Mouse (Mus musculus): ENCODE data around the gene Rimbp2. TPM values are rescaled to one million over a fixed set of nuclear protein-coding genes. Genes with fewer than 3 reads are reported as not detected.

The Rimbp2 gene
- total RNA-seq, 1 experiment = 1.2 TPM

DNA sequence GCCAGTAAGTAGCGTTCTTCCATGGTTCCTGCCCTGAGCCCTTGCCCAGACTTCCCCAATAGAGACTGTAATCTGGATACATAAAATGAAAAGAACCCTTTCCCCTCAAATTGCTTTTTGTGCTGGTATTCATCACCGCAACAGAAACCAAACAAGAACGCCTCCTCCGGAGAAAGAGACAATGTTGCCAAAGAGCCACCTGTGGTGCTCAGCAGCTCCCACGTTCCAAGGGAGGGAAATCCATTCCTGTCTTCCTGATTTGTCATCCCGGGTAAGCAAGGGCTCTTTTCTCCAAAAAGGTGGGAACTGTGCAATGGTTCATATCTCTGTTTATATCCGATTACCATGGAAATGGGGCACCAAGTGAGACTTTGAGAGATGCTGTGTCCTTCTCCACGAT is 119.2 kb downstream of the Rimbp2 start:
- Histone ChIP-seq H3K27ac (ENCODE audit: insufficient read depth, low read depth, low read length, poor library complexity, severe bottlenecking) (no peak overlapping the region), H3K4me3 (ENCODE audit: insufficient read depth in 1 of 2, low read depth in 1 of 2, low read length in 2 of 2, poor library complexity in 1 of 2, severe bottlenecking in 1 of 2) (no peak overlapping the region), H3K9ac (ENCODE audit: insufficient read depth, low read depth, low read length, poor library complexity, severe bottlenecking) (no peak overlapping the region), H3K9me3 (ENCODE audit: control insufficient read depth, insufficient read depth, low read depth, low read length) (no peaks in the 10 kb centered on the region), H3K4me1 (ENCODE audit: control insufficient read depth in 2 of 2, insufficient read depth in 2 of 2, low read length in 2 of 2, poor library complexity in 1 of 2) (no peaks in the 10 kb centered on the region), H3K36me3 (ENCODE audit: control insufficient read depth, insufficient read depth, low read length, poor library complexity, severe bottlenecking) (no peaks in the 10 kb centered on the region)
- DNase-seq (ENCODE audit: low read depth, low spot score) = no peak
- in situ Hi-C loops (cut with MboI; ENCODE audit: low sequenced_read_pairs in 2 of 2, unreplicated experiment in 2 of 2) = no loop called here
- TF ChIP-seq CHD2 (IDR thresholded peaks at IDR 0.05; ENCODE audit: low read depth, low read length) = no peak
- TF ChIP-seq ZC3H11A (IDR thresholded peaks at IDR 0.05; ENCODE audit: borderline replicate concordance, low read depth, low read length) = no peak
- no peak for TF ChIP-seq MAFK (IDR thresholded peaks at IDR 0.05; ENCODE audit: insufficient read depth, low read depth, low read length)
- TF ChIP-seq ZNF384 (IDR thresholded peaks at IDR 0.05; ENCODE audit: low read depth, low read length) = no peak
- TF ChIP-seq HCFC1 (IDR thresholded peaks at IDR 0.05; ENCODE audit: borderline replicate concordance, insufficient read depth, low read length) = no peak

DNA sequence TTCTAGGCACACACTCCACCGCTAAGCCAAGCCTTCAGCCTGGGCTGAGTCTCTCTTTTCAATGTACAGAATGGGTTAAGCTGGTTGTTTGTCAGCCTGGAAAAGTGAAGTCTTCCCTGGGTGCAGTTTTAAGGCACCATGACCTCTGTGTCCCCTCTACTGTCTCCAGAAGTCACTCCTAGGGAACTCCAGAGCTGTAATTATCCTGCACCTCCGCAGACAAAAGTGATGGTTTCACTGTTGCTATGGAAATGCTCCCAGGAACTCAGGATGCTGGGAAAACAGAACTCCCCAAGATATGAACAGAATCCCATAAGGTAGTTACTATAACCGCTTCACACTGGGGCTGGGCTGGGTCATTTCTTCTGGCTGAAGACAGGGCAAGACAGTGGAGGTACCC is 130.4 kb downstream of the Rimbp2 start:
- TF ChIP-seq CHD2 (IDR thresholded peaks at IDR 0.05; ENCODE audit: low read depth, low read length) (no peak), ZNF384 (IDR thresholded peaks at IDR 0.05; ENCODE audit: low read depth, low read length) (no peak), MAFK (IDR thresholded peaks at IDR 0.05; ENCODE audit: insufficient read depth, low read depth, low read length) (no peak), HCFC1 (IDR thresholded peaks at IDR 0.05; ENCODE audit: borderline replicate concordance, insufficient read depth, low read length) (no peak), ZC3H11A (IDR thresholded peaks at IDR 0.05; ENCODE audit: borderline replicate concordance, low read depth, low read length) (no peak)
- no peak overlapping the region for H3K9ac ChIP-seq (ENCODE audit: insufficient read depth, low read depth, low read length, poor library complexity, severe bottlenecking)
- H3K4me3 ChIP-seq (ENCODE audit: insufficient read depth in 1 of 2, low read depth in 1 of 2, low read length in 2 of 2, poor library complexity in 1 of 2, severe bottlenecking in 1 of 2) = no peak overlapping the region
- H3K36me3 ChIP-seq (ENCODE audit: control insufficient read depth, insufficient read depth, low read length, poor library complexity, severe bottlenecking) = no peaks in the 10 kb centered on the region
- in situ Hi-C loops (cut with MboI; ENCODE audit: low sequenced_read_pairs in 2 of 2, unreplicated experiment in 2 of 2) = no loop called here
- DNase-seq (ENCODE audit: low read depth, low spot score) = no peak
- no peaks in the 10 kb centered on the region for H3K9me3 ChIP-seq (ENCODE audit: control insufficient read depth, insufficient read depth, low read depth, low read length)
- no peak overlapping the region for H3K27ac ChIP-seq (ENCODE audit: insufficient read depth, low read depth, low read length, poor library complexity, severe bottlenecking)
- peaks cover 0 to 2% of the 10 kb centered on the region in 2 experiments; a peak in 1 of 4 replicates for H3K4me1 ChIP-seq (ENCODE audit: control insufficient read depth in 2 of 2, insufficient read depth in 2 of 2, low read length in 2 of 2, poor library complexity in 1 of 2)

DNA sequence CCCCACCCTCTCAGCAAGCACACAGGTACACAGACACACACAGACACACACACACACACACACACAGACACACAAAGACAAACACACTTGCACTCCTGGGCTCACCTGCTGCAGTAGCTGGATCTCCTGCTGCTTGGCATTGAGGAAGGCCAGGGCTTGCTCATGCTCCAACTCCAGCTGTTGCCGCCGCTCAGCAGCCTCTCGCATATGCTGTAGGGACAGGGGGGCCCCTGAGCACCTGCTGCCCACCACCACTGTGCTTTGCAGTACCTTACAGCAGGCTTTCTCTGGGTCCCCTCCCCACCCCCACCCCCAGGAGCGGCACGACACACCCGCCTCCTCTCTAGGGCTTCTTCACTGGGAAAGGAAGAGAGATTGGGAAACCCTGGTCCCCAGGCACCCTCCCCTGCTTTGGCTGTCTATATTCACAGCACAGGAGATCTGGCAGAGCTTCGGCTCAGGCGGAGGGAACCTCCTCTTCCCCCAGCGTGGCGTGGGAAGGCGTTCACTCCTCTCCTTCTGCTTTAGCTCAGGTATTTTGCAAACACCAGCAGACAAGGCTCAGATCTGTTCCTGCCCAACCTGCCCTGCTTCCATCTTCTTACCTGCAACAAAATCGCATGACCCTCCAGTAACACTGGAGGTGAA is 133.5 kb downstream of the Rimbp2 start:
- H3K9me3 ChIP-seq (ENCODE audit: control insufficient read depth, insufficient read depth, low read depth, low read length) = no peaks in the 10 kb centered on the region

DNA sequence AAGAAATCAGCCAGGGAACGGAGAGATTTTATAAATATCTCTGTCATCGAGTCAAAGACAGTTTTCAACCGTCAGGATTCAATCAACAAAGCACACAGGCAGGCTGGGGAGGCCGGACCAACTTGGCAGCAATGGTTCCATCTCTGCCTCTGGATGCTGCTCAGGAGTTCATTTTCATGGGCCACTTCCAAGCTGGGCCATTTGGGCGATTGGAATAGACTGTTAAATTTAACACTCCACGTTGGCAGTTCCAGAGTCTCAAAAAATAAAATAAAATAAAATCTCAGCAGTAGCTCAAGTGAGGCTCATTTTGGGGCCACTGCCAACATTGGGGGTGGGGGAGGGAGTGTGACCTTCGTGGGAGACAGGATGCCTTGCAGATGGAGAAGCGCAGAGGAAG is 137.7 kb downstream of the Rimbp2 start:
- Histone ChIP-seq H3K9me3 (ENCODE audit: control insufficient read depth, insufficient read depth, low read depth, low read length) (no peaks in the 10 kb centered on the region), H3K4me1 (ENCODE audit: control insufficient read depth in 2 of 2, insufficient read depth in 2 of 2, low read length in 2 of 2, poor library complexity in 1 of 2) (peaks cover 0 to 6% of the 10 kb centered on the region in 2 experiments; a peak in 1 of 4 replicates), H3K9ac (ENCODE audit: insufficient read depth, low read depth, low read length, poor library complexity, severe bottlenecking) (no peak overlapping the region), H3K27ac (ENCODE audit: insufficient read depth, low read depth, low read length, poor library complexity, severe bottlenecking) (no peak overlapping the region), H3K36me3 (ENCODE audit: control insufficient read depth, insufficient read depth, low read length, poor library complexity, severe bottlenecking) (no peaks in the 10 kb centered on the region), H3K4me3 (ENCODE audit: insufficient read depth in 1 of 2, low read depth in 1 of 2, low read length in 2 of 2, poor library complexity in 1 of 2, severe bottlenecking in 1 of 2) (no peak overlapping the region)
- in situ Hi-C loops (cut with MboI; ENCODE audit: low sequenced_read_pairs in 2 of 2, unreplicated experiment in 2 of 2) = no loop called here
- no peak for TF ChIP-seq ZC3H11A (IDR thresholded peaks at IDR 0.05; ENCODE audit: borderline replicate concordance, low read depth, low read length)
- no peak for TF ChIP-seq CHD2 (IDR thresholded peaks at IDR 0.05; ENCODE audit: low read depth, low read length)
- no peak for TF ChIP-seq HCFC1 (IDR thresholded peaks at IDR 0.05; ENCODE audit: borderline replicate concordance, insufficient read depth, low read length)
- TF ChIP-seq MAFK (IDR thresholded peaks at IDR 0.05; ENCODE audit: insufficient read depth, low read depth, low read length) = no peak
- TF ChIP-seq ZNF384 (IDR thresholded peaks at IDR 0.05; ENCODE audit: low read depth, low read length) = no peak
- DNase-seq (ENCODE audit: low read depth, low spot score) = no peak

More for the DNA sequence above, 133.5 kb downstream of the Rimbp2 start:
- no peak overlapping the region for H3K27ac ChIP-seq (ENCODE audit: insufficient read depth, low read depth, low read length, poor library complexity, severe bottlenecking)
- TF ChIP-seq HCFC1 (IDR thresholded peaks at IDR 0.05; ENCODE audit: borderline replicate concordance, insufficient read depth, low read length) = no peak
- no peak for TF ChIP-seq MAFK (IDR thresholded peaks at IDR 0.05; ENCODE audit: insufficient read depth, low read depth, low read length)
- TF ChIP-seq ZC3H11A (IDR thresholded peaks at IDR 0.05; ENCODE audit: borderline replicate concordance, low read depth, low read length) = no peak
- no peak for TF ChIP-seq ZNF384 (IDR thresholded peaks at IDR 0.05; ENCODE audit: low read depth, low read length)
- no peak for TF ChIP-seq CHD2 (IDR thresholded peaks at IDR 0.05; ENCODE audit: low read depth, low read length)
- no peaks in the 10 kb centered on the region for H3K36me3 ChIP-seq (ENCODE audit: control insufficient read depth, insufficient read depth, low read length, poor library complexity, severe bottlenecking)
- H3K4me1 ChIP-seq (ENCODE audit: control insufficient read depth in 2 of 2, insufficient read depth in 2 of 2, low read length in 2 of 2, poor library complexity in 1 of 2) = peaks cover 0 to 2% of the 10 kb centered on the region in 2 experiments; a peak in 1 of 4 replicates
- H3K9ac ChIP-seq (ENCODE audit: insufficient read depth, low read depth, low read length, poor library complexity, severe bottlenecking) = no peak overlapping the region
- H3K4me3 ChIP-seq (ENCODE audit: insufficient read depth in 1 of 2, low read depth in 1 of 2, low read length in 2 of 2, poor library complexity in 1 of 2, severe bottlenecking in 1 of 2) = no peak overlapping the region
- DNase-seq (ENCODE audit: low read depth, low spot score) = no peak
- in situ Hi-C loops (cut with MboI; ENCODE audit: low sequenced_read_pairs in 2 of 2, unreplicated experiment in 2 of 2) = no loop called here

All from ES-E14 (cell line).